8 mouse cellular contexts compared by ENCODE assay signal in the genomic region with DNA sequence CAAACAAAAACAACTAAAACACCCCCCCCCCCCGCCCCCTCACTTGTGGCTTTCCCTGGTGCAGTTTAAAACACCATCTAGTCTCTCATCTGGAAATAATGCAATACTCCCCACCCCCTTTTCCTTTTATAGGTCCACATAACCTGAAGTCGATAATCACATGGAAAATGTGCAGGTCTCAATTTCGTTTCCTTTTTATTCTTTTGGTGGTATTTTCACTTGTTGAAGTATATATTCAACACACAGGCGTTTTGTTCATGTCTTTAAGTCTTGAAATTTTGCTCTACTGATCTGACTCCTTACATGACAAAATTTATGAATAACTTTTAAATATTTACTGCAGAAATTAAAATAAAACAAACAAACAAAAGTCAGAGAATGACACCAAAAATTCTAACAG. TPM values are rescaled to one million over a fixed set of nuclear protein-coding genes. Genes with fewer than 3 reads are reported as not detected.
A peak's percentile ranks its signal among the peaks of the same experiment; 100 is the strongest.
DNase-seq lines count a peak whose midpoint lies in the region; ATAC-seq lines count a peak whose summit lies in the region.

No protein-coding gene starts in this region.

- peak overlapping the region; percentile 67 for H3K4me3 ChIP-seq in heart, embryonic 10.5 days
- peak overlapping the region; percentile 69 for H3K4me3 ChIP-seq in heart, embryonic 13.5 days
- H3K4me3 ChIP-seq in liver, embryonic 15.5 days (replicated peaks) = peak overlapping the region; percentile 70

- peak overlapping the region; percentile 88 for H3K27ac ChIP-seq in heart, embryonic 10.5 days
- peak overlapping the region; percentile 96 for H3K27ac ChIP-seq in heart, embryonic 13.5 days (replicated peaks)
- peak overlapping the region; percentile 69 for H3K27ac ChIP-seq in liver, embryonic 15.5 days (replicated peaks)

- H3K4me2 ChIP-seq in heart, embryonic 13.5 days = peak overlapping the region; percentile 79
- peak overlapping the region; percentile 89 for H3K4me2 ChIP-seq in liver, embryonic 15.5 days

- H3K9me3 ChIP-seq in heart, embryonic 10.5 days = no peaks in the 10 kb centered on the region
- no peaks in the 10 kb centered on the region for H3K9me3 ChIP-seq in heart, embryonic 13.5 days
- no peaks in the 10 kb centered on the region for H3K9me3 ChIP-seq in liver, embryonic 15.5 days (replicated peaks)

- H3K27me3 ChIP-seq in heart, embryonic 10.5 days (ENCODE audit: insufficient read depth, poor library complexity, severe bottlenecking) = no peaks in the 10 kb centered on the region
- no peaks in the 10 kb centered on the region for H3K27me3 ChIP-seq in heart, embryonic 13.5 days (replicated peaks)
- H3K27me3 ChIP-seq in liver, embryonic 15.5 days = no peaks in the 10 kb centered on the region

- intact Hi-C loops in heart, postnatal 25 days (cut with DNase I) = loop anchor here (5.0 kb wide), 1 partner anchor 656 kb away; no protein-coding TSS in a partner anchor

- ATAC-seq in heart, embryonic 13.5 days (ENCODE audit: extremely low read depth, insufficient number of reproducible peaks, low FRiP score, low TSS enrichment) = no peak
- no peak for ATAC-seq in liver, embryonic 15.5 days (ENCODE audit: insufficient read depth)

- 1% methylated on average over 4 of the region's 4 CpGs for WGBS in heart, embryonic 10.5 days
- 0% methylated on average over 4 of the region's 4 CpGs for WGBS in heart, embryonic 13.5 days
- WGBS in liver, embryonic 15.5 days (ENCODE audit: insufficient replicate concordance) = 1% methylated on average over 4 of the region's 4 CpGs

- DNase-seq in heart, embryonic 10.5 days (ENCODE audit: low spot score) = no peak
- no peak for DNase-seq in heart, postnatal 25 days (ENCODE audit: low spot score)
- DNase-seq in Muller cell, postnatal 12 days (ENCODE audit: inconsistent ontology term) = peak; percentile 45
- DNase-seq in adrenal gland, postnatal 4 days (ENCODE audit: low spot score in 2 of 2) = no peak
- DNase-seq in ovary, postnatal 10 days (ENCODE audit: low spot score) = no peak
- no peak for DNase-seq in cerebellum, postnatal 4 days (ENCODE audit: low spot score in 2 of 2)

- peak overlapping the region; percentile 89 for H3K9ac ChIP-seq in heart, embryonic 13.5 days
- peak overlapping the region; percentile 54 for H3K9ac ChIP-seq in liver, embryonic 15.5 days

- H3K4me1 ChIP-seq in heart, embryonic 10.5 days = 0 out of 2 replicates have a peak, but pooled peaks cover 6% of the 10 kb centered on the region
- H3K4me1 ChIP-seq in heart, embryonic 13.5 days = peaks cover 5% of the 10 kb centered on the region
- H3K4me1 ChIP-seq in liver, embryonic 15.5 days (replicated peaks) = peaks cover 26% of the 10 kb centered on the region

- H3K36me3 ChIP-seq in heart, embryonic 10.5 days = no peaks in the 10 kb centered on the region
- H3K36me3 ChIP-seq in heart, embryonic 13.5 days = no peaks in the 10 kb centered on the region
- no peaks in the 10 kb centered on the region for H3K36me3 ChIP-seq in liver, embryonic 15.5 days (replicated peaks)

RNA-seq across cellular contexts. Expression of a gene that starts 1.3 kb away (rescaled TPM):
- polyA plus RNA-seq in heart, embryonic 10.5 days (2016; fragmentation: Nextera tagmentation; extraction: Ambion mirVana) = 3.1 and 4.4 TPM in 2 replicates
- 1 to 10 TPM; 3.5 to 3.8 TPM for total RNA-seq in heart, postnatal 25 days (2021)
- 3.7 and 4.2 TPM in 2 replicates for polyA plus RNA-seq in heart, embryonic 13.5 days (2015; fragmentation: Nextera tagmentation; extraction: Ambion mirVana)
- 0.17 and 0.28 TPM in 2 replicates for polyA plus RNA-seq in liver, embryonic 15.5 days (2015; fragmentation: Nextera tagmentation; extraction: Ambion mirVana)
- total RNA-seq in adrenal gland, postnatal 4 days (2021) = 1 to 10 TPM; 5.6 to 8.1 TPM

RNA-seq across cellular contexts. Expression of a gene that starts 57.7 kb away (rescaled TPM):
- polyA plus RNA-seq in heart, embryonic 10.5 days (2016; fragmentation: Nextera tagmentation; extraction: Ambion mirVana) = 10.6 and 11.3 TPM in 2 replicates
- 1 to 10 TPM; 5.9 to 6.1 TPM for total RNA-seq in heart, postnatal 25 days (2021)
- polyA plus RNA-seq in heart, embryonic 13.5 days (2015; fragmentation: Nextera tagmentation; extraction: Ambion mirVana) = 8.1 TPM in 2 replicates
- polyA plus RNA-seq in liver, embryonic 15.5 days (2015; fragmentation: Nextera tagmentation; extraction: Ambion mirVana) = 9.0 and 9.2 TPM in 2 replicates
- 10 to 100 TPM; 21.5 to 21.6 TPM for total RNA-seq in adrenal gland, postnatal 4 days (2021)

RNA-seq across cellular contexts. Expression of a gene that starts 57.9 kb away (rescaled TPM):
- polyA plus RNA-seq in heart, embryonic 10.5 days (2016; fragmentation: Nextera tagmentation; extraction: Ambion mirVana) = 52.7 and 67.9 TPM in 2 replicates
- under 1 TPM; 0.22 to 0.57 TPM for total RNA-seq in heart, postnatal 25 days (2021)
- 49.5 and 53.6 TPM in 2 replicates for polyA plus RNA-seq in heart, embryonic 13.5 days (2015; fragmentation: Nextera tagmentation; extraction: Ambion mirVana)
- 52.7 and 65.2 TPM in 2 replicates for polyA plus RNA-seq in liver, embryonic 15.5 days (2015; fragmentation: Nextera tagmentation; extraction: Ambion mirVana)
- total RNA-seq in adrenal gland, postnatal 4 days (2021) = 10 to 100 TPM; 10.8 to 11.0 TPM
